Mouse (Mus musculus) layer of hippocampus, adult 11-12 months (tissue): ENCODE measurements at regions not wholly inside any gene's neighbourhood (a gene's known extent, or its start where the extent isn't known, plus 50 kb on each side); places are given as distances from the start of the nearest gene placed in this dataset.

Source experiments
- DNase-seq: peaks from one replicate; pipeline ENCODE4 v3.0.0; 2022; ENCODE audit warnings: low spot score

DNA sequence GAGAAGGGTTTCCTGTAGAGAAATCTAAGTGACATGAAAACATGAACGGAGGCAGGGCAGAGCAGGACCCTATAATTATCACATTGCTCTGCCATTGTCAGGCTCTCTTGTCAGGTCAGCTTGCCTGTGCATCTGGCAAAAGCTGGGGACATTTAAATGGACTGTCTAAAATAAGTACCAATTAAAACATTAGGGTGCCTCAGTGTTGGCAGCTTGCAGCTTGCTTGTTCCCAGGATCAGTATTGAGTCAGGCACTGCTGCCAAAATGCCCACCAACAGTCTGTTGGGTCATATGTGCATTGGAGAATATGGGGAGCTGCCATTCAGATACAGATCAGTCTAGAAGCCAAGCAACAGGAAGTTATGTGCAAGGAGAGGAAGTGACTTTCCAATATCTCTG is 349.5 kb upstream of the B3gat1 start:
- peak; percentile 79 for DNase-seq

- no peak for DNase-seq
These were observed 334.9 kb upstream of the B3gat1 start for GRCm38 (mm10) chr9:26398635-26399034.

GRCm38 (mm10) chr9:26422897-26423823 is 310.4 kb upstream of the B3gat1 start:
- no peak for DNase-seq

DNA sequence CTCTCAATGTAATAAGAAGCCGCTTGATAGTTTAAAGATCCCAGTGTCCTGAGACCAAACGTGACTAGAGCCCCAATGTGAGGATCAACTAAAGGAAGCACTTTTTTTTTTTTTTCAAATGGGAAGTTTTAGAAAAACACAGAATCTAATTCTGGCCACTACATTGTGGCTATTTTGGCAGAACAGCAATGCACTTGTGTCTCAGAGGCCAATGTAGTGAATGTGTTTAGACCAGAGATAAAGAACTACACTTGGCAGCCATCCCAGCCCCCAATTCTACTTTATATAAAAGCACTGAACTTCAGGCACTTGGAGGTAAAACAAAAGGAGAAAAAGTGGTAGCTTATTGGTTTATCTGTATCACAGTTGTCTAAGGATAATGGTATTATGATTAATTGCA is 298.0 kb upstream of the B3gat1 start:
- peak; percentile 22 for DNase-seq

DNA sequence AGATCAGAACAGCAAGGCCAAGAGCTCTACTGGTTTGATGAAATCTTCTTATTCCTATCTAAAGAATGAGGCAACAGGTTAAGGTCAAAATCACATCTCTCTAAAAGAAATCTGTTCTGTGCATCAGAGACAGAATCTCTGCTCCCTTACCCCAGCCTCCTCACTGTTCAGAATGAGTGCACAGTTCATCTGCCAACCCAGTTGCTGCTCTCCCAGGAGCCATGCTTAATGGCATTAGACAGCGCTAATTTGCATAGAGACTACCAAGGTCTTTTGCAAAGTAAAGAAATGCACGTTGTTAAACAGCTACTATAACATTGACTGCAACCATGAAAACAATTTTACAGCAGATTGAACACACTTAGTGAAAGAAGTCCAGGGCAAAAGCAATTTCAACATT is 296.3 kb upstream of the B3gat1 start:
- DNase-seq, result no peak

DNA sequence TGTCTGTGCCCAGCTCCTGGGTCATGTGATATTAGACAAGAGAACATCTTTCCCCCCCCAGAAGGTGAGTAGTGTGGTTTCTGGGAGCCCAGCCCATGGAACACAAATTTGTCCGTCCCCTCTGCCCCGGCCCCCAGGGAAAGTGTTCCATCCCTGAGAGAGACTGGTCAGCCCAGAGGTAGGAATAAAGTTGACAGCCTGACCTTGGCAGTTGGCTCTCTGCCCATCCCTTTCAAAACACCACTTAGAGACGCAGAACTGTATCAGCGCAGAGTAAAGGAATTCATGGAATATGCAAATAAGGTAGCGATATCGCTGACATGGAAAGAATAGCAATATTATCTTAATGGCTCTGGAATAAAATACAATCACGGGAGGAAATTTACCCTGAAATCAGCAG is 279.6 kb upstream of the B3gat1 start:
- DNase-seq, result no peak

GRCm38 (mm10) chr9:26461081-26461480 is 272.4 kb upstream of the B3gat1 start:
- DNase-seq, result no peak

- no peak for DNase-seq
These were observed 262.7 kb upstream of the B3gat1 start for GRCm38 (mm10) chr9:26470694-26471392.

DNA sequence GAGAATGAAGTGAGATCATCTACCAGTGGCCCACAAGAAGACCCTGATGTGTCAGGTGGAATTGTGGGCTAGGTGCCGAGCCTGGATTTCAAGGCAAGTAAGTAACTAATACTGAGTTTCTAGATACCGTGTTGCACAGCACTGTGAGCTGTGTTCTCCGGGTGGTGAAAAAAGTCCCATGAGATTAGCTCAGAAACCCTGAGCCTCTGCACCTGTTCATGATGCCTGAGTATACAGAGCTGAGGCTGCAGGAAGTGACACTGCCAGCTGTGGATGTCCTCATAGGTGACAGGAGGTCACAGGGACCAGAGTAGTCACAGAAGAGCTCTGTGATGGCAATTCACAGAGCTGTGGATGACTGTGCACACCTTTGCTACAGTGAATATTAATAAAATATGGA is 257.2 kb upstream of the B3gat1 start:
- no peak for DNase-seq

DNA sequence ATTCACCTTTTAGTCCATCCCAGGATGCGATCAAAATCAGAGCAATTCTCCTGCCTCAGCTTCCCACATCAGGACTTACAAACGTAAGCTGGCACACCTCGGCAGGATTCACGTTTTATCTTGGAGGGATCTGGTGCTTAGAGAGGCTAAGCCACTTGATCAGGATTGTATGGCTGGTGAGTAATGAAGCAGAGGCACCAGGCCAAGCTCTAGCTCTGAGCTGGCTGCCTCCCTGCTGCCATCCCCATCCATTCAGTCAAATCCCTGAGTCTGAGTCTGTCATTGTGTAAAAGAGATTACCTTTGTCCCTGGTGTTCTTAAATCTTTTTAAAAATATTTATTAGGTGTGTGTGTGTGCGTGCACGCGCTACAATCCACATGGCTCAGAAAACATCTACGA is 252.6 kb upstream of the B3gat1 start:
- DNase-seq, result peak; percentile 7

DNA sequence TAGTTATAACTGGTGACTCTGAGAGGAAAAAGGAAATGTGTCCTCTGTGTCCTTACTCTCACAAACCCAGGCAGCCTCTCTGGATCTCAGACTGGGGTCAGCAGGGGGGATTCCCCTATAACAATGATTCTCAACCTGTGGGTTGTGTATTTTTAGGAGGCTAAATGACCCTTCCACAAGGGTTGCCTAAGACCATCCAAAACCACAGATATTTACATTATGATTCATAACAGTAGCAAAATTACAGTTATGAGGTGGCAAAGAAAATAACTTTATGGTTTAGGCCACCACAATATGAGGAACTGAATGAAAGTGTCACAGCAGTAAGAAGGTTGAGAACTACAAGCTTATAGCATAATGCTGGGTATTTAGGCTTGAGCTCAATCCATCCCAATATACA is 251.6 kb upstream of the B3gat1 start:
- DNase-seq, result no peak

DNA sequence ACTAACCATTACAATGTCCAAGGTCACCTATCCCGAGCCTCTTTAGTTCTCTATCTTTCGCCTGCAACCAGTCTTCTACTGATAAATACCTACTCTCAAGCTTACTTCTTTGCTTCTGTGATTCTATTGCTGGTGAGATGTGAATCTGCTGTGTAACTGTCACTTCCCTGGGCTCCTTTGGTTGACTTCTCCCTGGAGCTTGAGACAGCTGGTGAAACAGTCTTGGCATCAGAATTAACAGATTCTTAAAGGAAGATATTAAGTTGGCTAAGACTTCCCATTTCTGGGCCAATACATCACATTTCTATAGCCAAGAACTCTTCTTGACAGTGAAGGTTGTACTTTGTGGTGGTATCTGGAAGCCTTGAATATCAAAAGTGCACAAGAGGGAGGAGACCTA is 239.8 kb upstream of the B3gat1 start:
- no peak for DNase-seq

DNA sequence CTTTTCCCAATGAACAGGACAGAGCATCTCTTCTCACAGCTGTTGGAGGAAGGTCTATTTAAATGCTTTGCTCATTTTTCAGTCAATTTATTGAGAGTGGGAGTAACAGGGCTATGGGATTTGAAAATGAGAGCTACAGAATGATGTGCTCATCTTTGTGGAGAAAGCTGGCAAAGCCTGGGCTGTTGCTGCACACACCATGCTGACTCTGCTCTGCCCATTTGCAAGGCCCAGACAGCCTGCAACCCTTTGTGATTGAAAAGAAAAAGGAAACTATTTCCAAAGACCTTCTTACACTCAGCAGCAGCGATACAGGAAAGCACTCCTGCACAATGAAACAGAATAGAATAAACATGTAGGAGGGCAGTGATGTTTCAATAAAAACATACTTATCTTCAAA is 231.5 kb upstream of the B3gat1 start:
- DNase-seq, result no peak

DNA sequence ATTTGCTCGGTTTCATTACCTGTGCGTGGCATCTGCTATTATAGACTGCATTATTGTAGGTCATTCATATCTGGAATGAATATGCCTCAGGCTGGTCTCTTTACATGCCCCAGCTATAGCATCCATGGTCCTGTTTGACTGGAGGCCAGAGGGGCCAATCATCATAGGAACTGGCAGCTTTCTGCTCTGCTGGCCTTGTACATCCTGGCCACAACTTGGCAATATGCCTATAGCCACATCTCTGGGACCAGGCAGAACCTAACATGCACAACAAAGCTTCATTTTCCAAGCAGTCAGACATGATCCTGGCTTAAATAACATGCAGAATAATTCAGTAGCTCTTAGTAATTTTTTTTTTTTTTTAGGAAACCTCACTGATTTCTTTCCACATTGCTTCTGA is 227.6 kb upstream of the B3gat1 start:
- no peak for DNase-seq

- DNase-seq, result no peak
These were observed 214.9 kb upstream of the B3gat1 start for GRCm38 (mm10) chr9:26518651-26519050.

DNA sequence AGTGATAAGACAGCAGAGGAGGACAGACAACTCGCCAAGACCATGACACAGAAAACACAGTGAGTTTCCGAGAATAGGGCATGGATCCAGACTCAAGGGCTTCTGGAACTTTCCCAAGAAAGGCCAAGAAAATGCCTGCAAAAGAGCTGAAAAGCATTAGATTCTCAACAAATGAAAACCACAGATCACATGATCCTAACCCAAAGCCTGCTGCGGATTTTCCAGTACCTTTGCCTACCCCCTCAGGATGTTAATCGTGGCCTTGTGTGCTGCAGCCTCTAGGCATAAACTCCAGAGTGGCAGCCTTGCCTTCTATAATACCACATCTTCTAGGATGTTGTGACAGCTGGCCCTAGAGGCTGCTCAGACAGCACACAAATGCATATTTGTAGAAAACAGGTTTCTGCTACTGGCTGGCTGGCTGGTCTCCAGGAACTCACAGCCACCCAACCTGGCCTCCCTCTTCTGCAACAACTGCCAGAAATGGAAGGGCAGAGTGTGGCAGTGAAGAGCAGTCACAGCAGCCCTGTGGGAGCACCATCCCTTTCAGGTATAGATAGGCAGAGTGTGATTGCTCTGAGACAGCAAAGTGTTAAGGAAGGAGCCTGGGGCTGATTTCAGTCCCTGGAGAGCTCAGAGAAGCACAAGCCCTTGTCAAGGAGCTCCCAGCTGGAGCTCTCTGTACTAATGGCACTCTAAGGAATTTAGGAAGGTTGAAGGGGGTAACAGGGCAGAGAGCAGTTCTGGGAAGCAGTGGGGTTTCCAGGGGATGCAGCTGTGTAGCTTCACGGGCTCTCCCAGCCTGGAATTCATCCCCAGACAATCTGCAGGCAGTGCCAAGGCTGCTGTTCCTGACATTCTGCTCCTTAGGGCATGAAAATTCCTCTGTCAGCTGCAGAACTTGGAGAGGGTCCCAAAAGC is 213.7 kb upstream of the B3gat1 start:
- no peak for DNase-seq

- DNase-seq, result no peak
These were observed 209.4 kb upstream of the B3gat1 start for GRCm38 (mm10) chr9:26524089-26524488.

GRCm38 (mm10) chr9:26528761-26529160 is 204.8 kb upstream of the B3gat1 start:
- no peak for DNase-seq

DNA sequence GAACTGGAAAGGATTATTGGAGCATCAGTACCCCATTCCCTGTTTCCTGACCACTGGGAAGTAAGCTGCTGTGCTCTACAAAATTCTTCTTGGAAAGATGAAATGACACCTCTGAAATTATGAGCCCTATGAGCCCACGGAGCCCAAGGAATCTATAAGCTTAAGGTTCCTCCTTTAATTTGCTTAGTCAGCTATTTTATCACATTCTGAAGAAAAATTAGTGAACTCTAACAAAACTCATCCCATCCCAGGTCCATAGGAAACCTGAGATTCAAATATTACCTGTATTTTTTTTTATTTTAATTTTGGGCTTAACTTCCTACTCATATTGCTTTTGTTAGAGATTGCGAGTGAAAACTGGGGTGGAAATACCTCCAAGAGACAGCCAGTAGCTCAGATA is 194.5 kb upstream of the B3gat1 start:
- no peak for DNase-seq

DNA sequence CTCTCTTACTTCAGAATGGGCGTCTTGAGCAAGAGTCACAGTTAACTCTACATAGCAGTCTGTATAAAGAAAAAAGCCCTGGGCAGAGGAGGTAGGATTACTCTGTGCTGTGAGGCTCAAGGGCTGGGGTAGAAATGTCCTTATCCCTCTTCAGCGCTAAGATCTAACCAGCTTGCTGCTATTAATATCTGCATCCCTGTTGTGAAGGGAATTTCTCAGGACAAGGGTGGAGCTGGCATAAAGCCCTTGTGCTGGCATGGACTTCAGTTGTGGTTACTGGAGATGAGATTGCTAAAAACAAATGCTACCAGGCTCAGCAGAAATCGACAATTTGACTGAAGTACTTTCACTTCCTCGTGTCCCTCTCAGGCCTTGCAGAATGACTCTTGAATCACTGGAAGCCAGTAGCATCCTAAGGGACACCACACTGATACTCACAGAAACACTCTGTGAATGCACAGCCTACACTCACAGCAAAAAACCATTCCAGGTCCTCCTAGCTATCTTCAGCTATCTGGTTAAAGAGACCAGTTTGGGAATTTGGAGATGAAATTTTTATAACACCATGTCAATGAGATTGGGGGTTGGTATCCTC is 185.1 kb upstream of the B3gat1 start:
- peak; percentile 22 for DNase-seq

DNA sequence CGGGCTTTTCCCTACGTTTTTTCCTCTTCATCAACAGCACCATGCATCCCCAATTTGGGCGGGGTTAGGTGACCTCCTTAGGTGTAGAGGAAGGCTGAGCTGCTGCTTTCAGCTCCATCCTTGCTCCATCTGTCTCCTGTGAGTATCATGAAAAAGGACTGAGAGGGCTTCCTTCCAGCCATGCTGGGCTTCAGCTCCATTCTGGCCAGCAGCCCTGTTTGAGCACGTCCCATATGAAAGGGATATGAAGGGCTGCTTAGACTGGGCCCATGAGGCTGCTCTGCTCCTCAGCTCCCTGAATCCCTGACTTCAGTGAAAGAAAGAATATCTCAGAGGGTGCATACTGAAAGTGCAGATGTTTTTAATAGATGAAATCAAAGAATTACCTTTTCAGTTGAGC is 184.4 kb upstream of the B3gat1 start:
- DNase-seq, result no peak

GRCm38 (mm10) chr9:26549551-26549950 is 184.0 kb upstream of the B3gat1 start:
- no peak for DNase-seq
